Comparison of ENCODE assay signal across 8 mouse cellular contexts in the genomic region with DNA sequence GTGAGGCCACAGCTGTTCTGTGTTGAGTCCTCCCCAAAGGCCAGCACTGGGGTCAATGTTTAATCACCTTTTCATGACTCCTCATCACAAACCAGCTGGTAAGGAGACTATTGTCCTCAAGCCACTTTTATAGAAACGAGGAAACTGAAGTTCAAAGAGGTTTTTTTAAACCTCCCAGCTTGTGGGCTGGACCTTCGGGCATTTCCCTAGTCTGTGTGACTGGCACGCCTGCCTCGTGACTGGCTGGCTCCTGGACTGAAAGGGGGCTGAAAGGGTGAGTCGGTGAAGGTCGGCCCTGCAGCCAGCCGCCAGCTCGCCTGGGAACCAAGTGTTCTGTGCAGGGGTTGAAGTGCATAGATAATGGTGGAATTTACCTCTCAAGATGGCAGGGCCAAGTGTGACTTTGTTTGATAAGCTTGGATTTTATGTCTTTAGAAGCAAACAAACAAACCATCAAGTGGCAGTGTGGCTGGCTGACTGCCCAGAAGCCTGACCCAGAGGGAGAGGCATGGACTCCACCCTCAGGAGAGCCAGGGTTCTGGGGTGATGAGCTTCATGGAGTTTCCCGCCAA. TPM values are rescaled to one million over a fixed set of nuclear protein-coding genes. Genes with fewer than 3 reads are reported as not detected.
DNase-seq lines count a peak whose midpoint lies in the region; ATAC-seq lines count a peak whose summit lies in the region.

No protein-coding gene starts in this region.

- DNase-seq in 416B (ENCODE audit: low read depth), result peak; percentile 35
- peak; percentile 49 to 50 for DNase-seq in adrenal gland, adult 18-20 months (ENCODE audit: low spot score in 2 of 2)
- DNase-seq in heart, adult 9 months (ENCODE audit: low spot score in 2 of 2), result peak; percentile 79 to 80
- peak; percentile 71 for DNase-seq in kidney, postnatal 10 days
- peak; percentile 86 to 89 for DNase-seq in lung, postnatal 4 days
- DNase-seq in cerebellum, adult 9-11 months, result no peak
- DNase-seq in right cerebral cortex, postnatal 10 days (ENCODE audit: low spot score in 2 of 2), result no peak

- ATAC-seq in cerebellum, adult (ENCODE audit: insufficient number of reproducible peaks, low FRiP score, low TSS enrichment), result no peak

RNA-seq across cellular contexts. Expression of a gene that starts 54.1 kb away (rescaled TPM):
- total RNA-seq in adrenal gland, adult 18-20 months (2021), result 10 to 100 TPM; 10.7 to 23.0 TPM

Comparison
In these comparisons a context has a peak if more than half of its experiments do, and no peak if none do; other contexts are left out.
1. DNase-seq: peak in 416B (single experiment), adrenal gland, adult 18-20 months (2 of 2), heart, adult 9 months (2 of 2), kidney, postnatal 10 days (single experiment) and lung, postnatal 4 days (2 of 2); none in cerebellum, adult 9-11 months (single experiment) and right cerebral cortex, postnatal 10 days (0 of 2).